Mouse (Mus musculus): ENCODE measurements around the gene Mag. TPM values are rescaled to one million over a fixed set of nuclear protein-coding genes. Genes with fewer than 3 reads are reported as not detected.

The Mag gene
- total RNA-seq, 1 experiment, result 0.22 TPM

- H3K4me1 ChIP-seq (ENCODE audit: control insufficient read depth in 2 of 2, insufficient read depth in 2 of 2, low read length in 2 of 2, poor library complexity in 1 of 2), result peaks cover 0 to 5% of the 10 kb centered on the region in 2 experiments; a peak in 1 of 4 replicates
- H3K4me3 ChIP-seq (ENCODE audit: insufficient read depth in 1 of 2, low read depth in 1 of 2, low read length in 2 of 2, poor library complexity in 1 of 2, severe bottlenecking in 1 of 2), result no peak overlapping the region
- no peaks in the 10 kb centered on the region for H3K36me3 ChIP-seq (ENCODE audit: control insufficient read depth, insufficient read depth, low read length, poor library complexity, severe bottlenecking)
- H3K27ac ChIP-seq (ENCODE audit: insufficient read depth, low read depth, low read length, poor library complexity, severe bottlenecking), result no peak overlapping the region
- no peak for DNase-seq (ENCODE audit: low read depth, low spot score)
- no peak overlapping the region for H3K9ac ChIP-seq (ENCODE audit: insufficient read depth, low read depth, low read length, poor library complexity, severe bottlenecking)
- TF ChIP-seq MAFK (IDR thresholded peaks at IDR 0.05; ENCODE audit: insufficient read depth, low read depth, low read length) (no peak), CHD2 (IDR thresholded peaks at IDR 0.05; ENCODE audit: low read depth, low read length) (no peak), ZNF384 (IDR thresholded peaks at IDR 0.05; ENCODE audit: low read depth, low read length) (no peak), ZC3H11A (IDR thresholded peaks at IDR 0.05; ENCODE audit: borderline replicate concordance, low read depth, low read length) (no peak), HCFC1 (IDR thresholded peaks at IDR 0.05; ENCODE audit: borderline replicate concordance, insufficient read depth, low read length) (no peak)
- no peaks in the 10 kb centered on the region for H3K9me3 ChIP-seq (ENCODE audit: control insufficient read depth, insufficient read depth, low read depth, low read length)
- in situ Hi-C loops (cut with MboI; ENCODE audit: low sequenced_read_pairs in 2 of 2, unreplicated experiment in 2 of 2), result no loop called here
Observed at GRCm38 (mm10) chr7:30887568-30888188, 27.0 kb downstream of the Mag start.

- DNase-seq (ENCODE audit: low read depth, low spot score), result no peak
- in situ Hi-C loops (cut with MboI; ENCODE audit: low sequenced_read_pairs in 2 of 2, unreplicated experiment in 2 of 2), result no loop called here
- Histone ChIP-seq H3K4me1 (ENCODE audit: control insufficient read depth in 2 of 2, insufficient read depth in 2 of 2, low read length in 2 of 2, poor library complexity in 1 of 2) (no peaks in the 10 kb centered on the region; a peak in 1 of 4 replicates), H3K9ac (ENCODE audit: insufficient read depth, low read depth, low read length, poor library complexity, severe bottlenecking) (no peak overlapping the region), H3K36me3 (ENCODE audit: control insufficient read depth, insufficient read depth, low read length, poor library complexity, severe bottlenecking) (no peaks in the 10 kb centered on the region), H3K27ac (ENCODE audit: insufficient read depth, low read depth, low read length, poor library complexity, severe bottlenecking) (no peak overlapping the region), H3K4me3 (ENCODE audit: insufficient read depth in 1 of 2, low read depth in 1 of 2, low read length in 2 of 2, poor library complexity in 1 of 2, severe bottlenecking in 1 of 2) (no peak overlapping the region), H3K9me3 (ENCODE audit: control insufficient read depth, insufficient read depth, low read depth, low read length) (no peaks in the 10 kb centered on the region)
- no peak for TF ChIP-seq ZC3H11A (IDR thresholded peaks at IDR 0.05; ENCODE audit: borderline replicate concordance, low read depth, low read length)
- no peak for TF ChIP-seq ZNF384 (IDR thresholded peaks at IDR 0.05; ENCODE audit: low read depth, low read length)
- no peak for TF ChIP-seq MAFK (IDR thresholded peaks at IDR 0.05; ENCODE audit: insufficient read depth, low read depth, low read length)
- no peak for TF ChIP-seq HCFC1 (IDR thresholded peaks at IDR 0.05; ENCODE audit: borderline replicate concordance, insufficient read depth, low read length)
- TF ChIP-seq CHD2 (IDR thresholded peaks at IDR 0.05; ENCODE audit: low read depth, low read length), result no peak
Observed at GRCm38 (mm10) chr7:30886852-30887251, 27.8 kb downstream of the Mag start.

GRCm38 (mm10) chr7:30884047-30884446, 30.6 kb downstream of the Mag start:
- H3K4me1 ChIP-seq (ENCODE audit: control insufficient read depth in 2 of 2, insufficient read depth in 2 of 2, low read length in 2 of 2, poor library complexity in 1 of 2), result no peaks in the 10 kb centered on the region; a peak in 1 of 4 replicates
- in situ Hi-C loops (cut with MboI; ENCODE audit: low sequenced_read_pairs in 2 of 2, unreplicated experiment in 2 of 2), result no loop called here
- H3K4me3 ChIP-seq (ENCODE audit: insufficient read depth in 1 of 2, low read depth in 1 of 2, low read length in 2 of 2, poor library complexity in 1 of 2, severe bottlenecking in 1 of 2), result no peak overlapping the region
- no peak overlapping the region for H3K9ac ChIP-seq (ENCODE audit: insufficient read depth, low read depth, low read length, poor library complexity, severe bottlenecking)
- DNase-seq (ENCODE audit: low read depth, low spot score), result no peak
- H3K9me3 ChIP-seq (ENCODE audit: control insufficient read depth, insufficient read depth, low read depth, low read length), result no peaks in the 10 kb centered on the region
- no peaks in the 10 kb centered on the region for H3K36me3 ChIP-seq (ENCODE audit: control insufficient read depth, insufficient read depth, low read length, poor library complexity, severe bottlenecking)
- TF ChIP-seq MAFK (IDR thresholded peaks at IDR 0.05; ENCODE audit: insufficient read depth, low read depth, low read length), result no peak
- no peak for TF ChIP-seq ZNF384 (IDR thresholded peaks at IDR 0.05; ENCODE audit: low read depth, low read length)
- TF ChIP-seq HCFC1 (IDR thresholded peaks at IDR 0.05; ENCODE audit: borderline replicate concordance, insufficient read depth, low read length), result no peak
- no peak for TF ChIP-seq ZC3H11A (IDR thresholded peaks at IDR 0.05; ENCODE audit: borderline replicate concordance, low read depth, low read length)
- no peak for TF ChIP-seq CHD2 (IDR thresholded peaks at IDR 0.05; ENCODE audit: low read depth, low read length)
- no peak overlapping the region for H3K27ac ChIP-seq (ENCODE audit: insufficient read depth, low read depth, low read length, poor library complexity, severe bottlenecking)

- H3K4me3 ChIP-seq (ENCODE audit: insufficient read depth in 1 of 2, low read depth in 1 of 2, low read length in 2 of 2, poor library complexity in 1 of 2, severe bottlenecking in 1 of 2), result no peak overlapping the region
- no peaks in the 10 kb centered on the region for H3K36me3 ChIP-seq (ENCODE audit: control insufficient read depth, insufficient read depth, low read length, poor library complexity, severe bottlenecking)
- H3K27ac ChIP-seq (ENCODE audit: insufficient read depth, low read depth, low read length, poor library complexity, severe bottlenecking), result no peak overlapping the region
- TF ChIP-seq ZC3H11A (IDR thresholded peaks at IDR 0.05; ENCODE audit: borderline replicate concordance, low read depth, low read length) (no peak), CHD2 (IDR thresholded peaks at IDR 0.05; ENCODE audit: low read depth, low read length) (no peak), MAFK (IDR thresholded peaks at IDR 0.05; ENCODE audit: insufficient read depth, low read depth, low read length) (no peak), ZNF384 (IDR thresholded peaks at IDR 0.05; ENCODE audit: low read depth, low read length) (no peak), HCFC1 (IDR thresholded peaks at IDR 0.05; ENCODE audit: borderline replicate concordance, insufficient read depth, low read length) (no peak)
- H3K9ac ChIP-seq (ENCODE audit: insufficient read depth, low read depth, low read length, poor library complexity, severe bottlenecking), result no peak overlapping the region
- in situ Hi-C loops (cut with MboI; ENCODE audit: low sequenced_read_pairs in 2 of 2, unreplicated experiment in 2 of 2), result no loop called here
- H3K9me3 ChIP-seq (ENCODE audit: control insufficient read depth, insufficient read depth, low read depth, low read length), result no peaks in the 10 kb centered on the region
- no peak for DNase-seq (ENCODE audit: low read depth, low spot score)
- peaks cover 0 to 2% of the 10 kb centered on the region in 2 experiments; a peak in 1 of 4 replicates for H3K4me1 ChIP-seq (ENCODE audit: control insufficient read depth in 2 of 2, insufficient read depth in 2 of 2, low read length in 2 of 2, poor library complexity in 1 of 2)
Observed at GRCm38 (mm10) chr7:30881367-30881766, 33.3 kb downstream of the Mag start.
